Mouse (Mus musculus) midbrain, embryonic 16.5 days (tissue): ENCODE results near the gene Phf21a. TPM values are rescaled to one million over a fixed set of nuclear protein-coding genes. Genes with fewer than 3 reads are reported as not detected.
"Not testable (repeated sequence)": the region's sequence is repeated elsewhere in the genome, so short reads cannot be mapped to it uniquely, and the experiment has no call there.

Experiments used
- ATAC-seq: fragments of 200-750 bp; cut with Nextera tagmentation; 2 replicates; pipeline ENCODE4 v1.8.0; 2017; ENCODE audit warnings: moderate TSS enrichment
- H3K27ac ChIP-seq: fragments of 300-500 bp; sonication (generic); 2 replicates; pipeline ENCODE4 v1.5.1; 2014; ENCODE audit warnings: mild to moderate bottlenecking, low read length, mixed read lengths
- H3K27me3 ChIP-seq: fragments of 300-500 bp; sonication (generic); 2 replicates; pipeline ENCODE4 v1.6.1; 2014; ENCODE audit warnings: low read depth, low read length, mixed read lengths; ENCODE audit not compliant: control insufficient read depth, insufficient read depth
- H3K36me3 ChIP-seq: fragments of 300-500 bp; sonication (generic); 2 replicates; pipeline ENCODE4 v1.6.1; 2014; ENCODE audit warnings: mild to moderate bottlenecking, low read length, moderate library complexity, mixed read lengths; ENCODE audit not compliant: control insufficient read depth, insufficient read depth
- H3K4me1 ChIP-seq: fragments of 300-500 bp; sonication (generic); 2 replicates; pipeline ENCODE4 v1.6.1; 2014; ENCODE audit warnings: mild to moderate bottlenecking, low read length, mixed read lengths; ENCODE audit not compliant: control insufficient read depth, insufficient read depth
- H3K4me2 ChIP-seq: fragments of 300-500 bp; sonication (generic); 2 replicates; pipeline ENCODE4 v1.6.1; 2014; ENCODE audit warnings: mild to moderate bottlenecking, low read length, mixed read lengths
- H3K4me3 ChIP-seq: fragments of 300-500 bp; sonication (generic); 2 replicates; pipeline ENCODE4 v1.5.1; 2014; ENCODE audit warnings: low read depth, mild to moderate bottlenecking, low read length, moderate library complexity, mixed read lengths
- H3K9ac ChIP-seq: fragments of 300-500 bp; sonication (generic); 2 replicates; pipeline ENCODE4 v1.6.1; 2014; ENCODE audit warnings: low read depth, low read length, mixed read lengths
- H3K9me3 ChIP-seq: fragments of 300-500 bp; sonication (generic); replicated peaks from 2 replicates; pipeline ENCODE4 v1.6.1; 2014; ENCODE audit warnings: mild to moderate bottlenecking, low read length, mixed read lengths; ENCODE audit not compliant: control insufficient read depth, poor library complexity, severe bottlenecking
- WGBS: fragments of 180-500 bp; shearing (Covaris S2); extraction: QIAGEN DNeasy Blood & Tissue Kit; methylation state at CpG from one replicate; pipeline ENCODE4 v1.1.7; 2014; 5-methylcytosine and 5-hydroxymethylcytosine counted together
- polyA plus RNA-seq: library from polyadenylated mRNA; unstranded; fragments of >200 nt; fragmentation: Nextera tagmentation; extraction: Ambion mirVana; gene quantifications from 2 replicates; pipeline ENCODE4 v1.2.1, GENCODE M21; 2015

The Phf21a gene
- polyA plus RNA-seq, 1 experiment from 2014 or later: 33.6 TPM

GRCm38 (mm10) chr2:92067600-92067999, 25.3 kb upstream of the Phf21a start:
- no peaks in the 10 kb centered on the region for H3K27me3 ChIP-seq
- H3K36me3 ChIP-seq: no peaks in the 10 kb centered on the region
- no peak overlapping the region for H3K4me3 ChIP-seq
- H3K4me2 ChIP-seq: no peak overlapping the region
- no peak overlapping the region for H3K9ac ChIP-seq
- ATAC-seq: no peak
- no peaks in the 10 kb centered on the region for H3K9me3 ChIP-seq
- H3K4me1 ChIP-seq: no peaks in the 10 kb centered on the region
- H3K27ac ChIP-seq: no peak overlapping the region
- 74% methylated on average over 3 of the region's 3 CpGs for WGBS

- no peak overlapping the region for H3K27ac ChIP-seq
- no peaks in the 10 kb centered on the region for H3K9me3 ChIP-seq
- H3K4me3 ChIP-seq: no peak overlapping the region
- H3K36me3 ChIP-seq: no peaks in the 10 kb centered on the region
- 66% methylated on average over 5 of the region's 5 CpGs for WGBS
- H3K4me1 ChIP-seq: no peaks in the 10 kb centered on the region
- ATAC-seq: no peak
- H3K27me3 ChIP-seq: no peaks in the 10 kb centered on the region
- no peak overlapping the region for H3K4me2 ChIP-seq
- no peak overlapping the region for H3K9ac ChIP-seq
Observed at GRCm38 (mm10) chr2:92069630-92070029, 23.3 kb upstream of the Phf21a start.

GRCm38 (mm10) chr2:92071143-92071542, 21.8 kb upstream of the Phf21a start:
- Histone ChIP-seq H3K36me3 (no peaks in the 10 kb centered on the region), H3K27ac (no peak overlapping the region), H3K9me3 (no peaks in the 10 kb centered on the region), H3K4me2 (no peak overlapping the region), H3K4me1 (no peaks in the 10 kb centered on the region), H3K4me3 (no peak overlapping the region), H3K9ac (no peak overlapping the region), H3K27me3 (no peaks in the 10 kb centered on the region)
- ATAC-seq: no peak
- WGBS: 88% methylated on average over 4 of the region's 4 CpGs

- no peak for ATAC-seq
- Histone ChIP-seq H3K4me2 (no peak overlapping the region), H3K4me3 (no peak overlapping the region), H3K36me3 (no peaks in the 10 kb centered on the region), H3K27ac (no peak overlapping the region), H3K4me1 (no peaks in the 10 kb centered on the region), H3K9ac (no peak overlapping the region), H3K27me3 (no peaks in the 10 kb centered on the region), H3K9me3 (no peaks in the 10 kb centered on the region)
- 77% methylated on average over 13 of the region's 13 CpGs for WGBS
Observed at GRCm38 (mm10) chr2:92076086-92076692, 16.7 kb upstream of the Phf21a start.

DNA sequence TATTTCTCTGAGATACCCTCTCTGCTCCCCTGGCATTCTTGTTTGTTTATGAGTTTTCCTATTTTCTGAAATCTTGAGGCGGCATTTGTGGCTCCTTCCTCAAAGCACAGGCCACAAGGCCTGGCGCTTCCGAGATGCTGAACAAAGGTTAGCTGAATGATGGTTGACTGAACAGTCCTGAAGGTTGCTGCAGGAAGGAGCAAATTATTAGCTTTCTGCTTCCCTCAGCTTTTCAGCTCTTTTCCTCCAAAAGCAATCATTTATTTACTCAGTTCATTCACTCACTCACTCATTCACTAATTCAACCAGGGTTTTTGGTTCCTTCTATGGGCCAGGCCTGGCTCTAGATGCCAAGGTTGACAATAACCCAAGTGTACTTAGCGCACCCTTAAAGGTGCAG, 10.7 kb upstream of the Phf21a start:
- Histone ChIP-seq H3K4me3 (no peak overlapping the region), H3K4me1 (no peaks in the 10 kb centered on the region), H3K27ac (no peak overlapping the region), H3K27me3 (no peaks in the 10 kb centered on the region), H3K9ac (no peak overlapping the region), H3K36me3 (no peaks in the 10 kb centered on the region), H3K4me2 (no peak overlapping the region), H3K9me3 (no peaks in the 10 kb centered on the region)
- no peak for ATAC-seq
- WGBS: 94% methylated on average over 4 of the region's 4 CpGs

DNA sequence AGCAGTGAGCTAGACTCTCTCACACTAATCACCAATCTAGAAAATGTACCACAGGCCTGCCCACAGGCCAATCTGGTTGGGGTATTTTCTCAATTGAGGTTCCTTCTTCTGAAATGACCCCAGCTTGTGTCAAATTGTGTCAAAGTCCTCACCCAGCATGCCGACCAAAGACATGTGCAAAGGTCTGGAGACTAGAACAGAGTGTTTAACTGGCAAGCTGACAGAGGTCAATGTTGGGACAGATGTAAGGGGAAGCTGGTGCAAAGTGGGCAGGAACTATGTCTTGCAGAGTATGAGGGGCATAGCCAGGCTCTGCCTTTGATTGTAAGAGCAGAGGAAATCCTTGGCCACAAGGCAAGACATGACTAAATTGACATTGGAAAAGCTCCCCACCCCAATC, 7.2 kb upstream of the Phf21a start:
- Histone ChIP-seq H3K9ac (no peak overlapping the region), H3K4me1 (no peaks in the 10 kb centered on the region), H3K27me3 (no peaks in the 10 kb centered on the region), H3K9me3 (no peaks in the 10 kb centered on the region), H3K4me3 (no peak overlapping the region), H3K4me2 (no peak overlapping the region), H3K36me3 (no peaks in the 10 kb centered on the region), H3K27ac (no peak overlapping the region)
- 86% methylated on average over 1 of the region's 1 CpGs for WGBS
- no peak for ATAC-seq

DNA sequence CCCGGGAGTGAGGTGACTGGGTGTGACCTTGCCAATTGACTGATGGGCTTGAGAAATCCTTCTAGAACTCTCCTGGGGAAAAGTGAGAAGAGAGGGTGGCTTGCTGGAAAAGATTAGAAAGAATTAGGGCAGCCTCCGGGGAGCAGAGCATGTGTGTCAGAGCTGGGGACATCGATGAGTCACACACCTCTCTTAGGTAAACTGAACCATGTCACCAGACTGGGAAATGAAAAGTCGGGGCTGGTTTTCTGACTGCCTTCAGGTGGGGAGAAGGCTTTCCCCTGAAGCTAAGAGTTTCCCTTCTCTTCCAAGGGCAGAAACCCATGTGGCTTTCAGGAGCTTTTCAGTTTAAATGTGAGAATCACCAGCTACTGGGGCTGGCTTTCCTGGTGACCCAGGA, 5.9 kb upstream of the Phf21a start:
- H3K4me3 ChIP-seq: no peak overlapping the region
- ATAC-seq: no peak
- no peak overlapping the region for H3K9ac ChIP-seq
- H3K4me2 ChIP-seq: no peak overlapping the region
- H3K36me3 ChIP-seq: no peaks in the 10 kb centered on the region
- WGBS: 77% methylated on average over 4 of the region's 4 CpGs
- H3K4me1 ChIP-seq: no peaks in the 10 kb centered on the region
- H3K27me3 ChIP-seq: no peaks in the 10 kb centered on the region
- no peak overlapping the region for H3K27ac ChIP-seq
- no peaks in the 10 kb centered on the region for H3K9me3 ChIP-seq

GRCm38 (mm10) chr2:92089782-92090181, 3.1 kb upstream of the Phf21a start:
- no peak for ATAC-seq
- WGBS: 90% methylated on average over 4 of the region's 4 CpGs
- Histone ChIP-seq H3K27me3 (no peaks in the 10 kb centered on the region), H3K9ac (no peak overlapping the region), H3K9me3 (no peaks in the 10 kb centered on the region), H3K4me1 (no peaks in the 10 kb centered on the region), H3K4me2 (no peak overlapping the region), H3K36me3 (no peaks in the 10 kb centered on the region), H3K4me3 (no peak overlapping the region), H3K27ac (no peak overlapping the region)

GRCm38 (mm10) chr2:92093503-92093902, 586 bp downstream of the Phf21a start:
- not testable (repeated sequence) for H3K36me3 ChIP-seq, H3K4me2 ChIP-seq, H3K27me3 ChIP-seq, H3K9ac ChIP-seq, H3K4me3 ChIP-seq, H3K4me1 ChIP-seq, H3K9me3 ChIP-seq, ATAC-seq, H3K27ac ChIP-seq
- WGBS: 84% methylated on average over 2 of the region's 2 CpGs
